Mouse (Mus musculus) neural tube, embryonic 11.5 days (tissue): ENCODE results near the gene Pcbp3. TPM values are rescaled to one million over a fixed set of nuclear protein-coding genes. Genes with fewer than 3 reads are reported as not detected.

Experiments
- ATAC-seq: fragments of 200-750 bp; cut with Nextera tagmentation; 2 replicates; pipeline ENCODE4 v1.8.0; 2017; ENCODE audit warnings: moderate number of reproducible peaks, mild to moderate bottlenecking, moderate TSS enrichment, moderate library complexity; ENCODE audit not compliant: insufficient read depth, low FRiP score, low TSS enrichment
- DNase-seq: peaks from one replicate; pipeline ENCODE4 v3.0.0-alpha.2; 2015; ENCODE audit warnings: low spot score
- H3K27ac ChIP-seq: fragments of 300-500 bp; sonication (generic); 2 replicates; pipeline ENCODE4 v1.5.1; 2014; ENCODE audit warnings: low read depth, mild to moderate bottlenecking, low read length
- H3K27me3 ChIP-seq: fragments of 300-500 bp; sonication (generic); 2 replicates; pipeline ENCODE4 v1.6.1; 2014; ENCODE audit warnings: mild to moderate bottlenecking, low read length, mixed read lengths; ENCODE audit not compliant: control insufficient read depth, insufficient read depth
- H3K36me3 ChIP-seq: fragments of 300-500 bp; sonication (generic); 2 replicates; pipeline ENCODE4 v1.6.1; 2014; ENCODE audit warnings: mild to moderate bottlenecking, low read length, moderate library complexity, mixed read lengths; ENCODE audit not compliant: control insufficient read depth, insufficient read depth
- H3K4me1 ChIP-seq: fragments of 300-500 bp; sonication (generic); 2 replicates; pipeline ENCODE4 v1.6.1; 2014; ENCODE audit warnings: low read length, mixed read lengths; ENCODE audit not compliant: control insufficient read depth, insufficient read depth
- H3K4me2 ChIP-seq: fragments of 300-500 bp; sonication (generic); 2 replicates; pipeline ENCODE4 v1.6.1; 2014; ENCODE audit warnings: low read depth, mild to moderate bottlenecking, moderate library complexity
- H3K4me3 ChIP-seq: fragments of 300-500 bp; sonication (generic); 2 replicates; pipeline ENCODE4 v1.5.1; 2014; ENCODE audit warnings: low read depth, low read length
- H3K9ac ChIP-seq: fragments of 300-500 bp; sonication (generic); 2 replicates; pipeline ENCODE4 v1.6.1; 2014; ENCODE audit warnings: mild to moderate bottlenecking, low read length
- H3K9me3 ChIP-seq: fragments of 300-500 bp; sonication (generic); 2 replicates; pipeline ENCODE4 v1.6.1; 2016; ENCODE audit warnings: low read length; ENCODE audit not compliant: control insufficient read depth
- WGBS: fragments of 180-500 bp; shearing (Covaris S2); extraction: QIAGEN DNeasy Blood & Tissue Kit; methylation state at CpG from one replicate; pipeline ENCODE4 v1.1.7; 2014; 5-methylcytosine and 5-hydroxymethylcytosine counted together
- polyA plus RNA-seq: library from polyadenylated mRNA; unstranded; fragments of >200 nt; fragmentation: Nextera tagmentation; extraction: Ambion mirVana; gene quantifications from 2 replicates; pipeline ENCODE4 v1.2.1, GENCODE M21; 2014

The Pcbp3 gene
- polyA plus RNA-seq, 1 experiment from 2014 or later: 47.3 TPM

DNA sequence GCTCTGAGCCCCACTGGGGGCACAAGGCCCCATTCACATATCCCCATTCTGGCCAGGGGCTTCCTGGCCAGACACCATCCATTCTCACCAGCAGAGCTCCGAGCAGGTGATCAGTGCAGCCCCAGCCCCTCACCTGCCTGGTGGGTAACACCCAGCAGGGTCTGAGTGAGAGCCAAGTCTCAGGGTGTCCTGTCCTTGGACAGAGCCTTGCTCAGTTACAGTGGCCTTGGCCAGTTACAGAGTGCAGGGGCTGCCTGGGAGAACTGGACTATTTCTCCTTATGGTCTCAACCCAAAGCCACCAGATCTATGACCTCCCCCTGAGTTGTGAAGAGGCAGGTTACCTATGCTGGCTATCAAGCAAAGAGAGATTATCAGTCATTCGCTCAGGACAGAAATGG, 236.6 kb downstream of the Pcbp3 start:
- no peaks in the 10 kb centered on the region for H3K4me1 ChIP-seq
- H3K4me3 ChIP-seq: no peak overlapping the region
- H3K9me3 ChIP-seq: no peaks in the 10 kb centered on the region
- no peak for ATAC-seq
- no peak overlapping the region for H3K9ac ChIP-seq
- no peak for DNase-seq
- no peaks in the 10 kb centered on the region for H3K36me3 ChIP-seq
- H3K4me2 ChIP-seq: peak overlapping the region; percentile 12; the same call in 1 of the 2 replicates
- H3K27me3 ChIP-seq: no peaks in the 10 kb centered on the region
- WGBS: 86% methylated on average over 2 of the region's 2 CpGs
- H3K27ac ChIP-seq: no peak overlapping the region

DNA sequence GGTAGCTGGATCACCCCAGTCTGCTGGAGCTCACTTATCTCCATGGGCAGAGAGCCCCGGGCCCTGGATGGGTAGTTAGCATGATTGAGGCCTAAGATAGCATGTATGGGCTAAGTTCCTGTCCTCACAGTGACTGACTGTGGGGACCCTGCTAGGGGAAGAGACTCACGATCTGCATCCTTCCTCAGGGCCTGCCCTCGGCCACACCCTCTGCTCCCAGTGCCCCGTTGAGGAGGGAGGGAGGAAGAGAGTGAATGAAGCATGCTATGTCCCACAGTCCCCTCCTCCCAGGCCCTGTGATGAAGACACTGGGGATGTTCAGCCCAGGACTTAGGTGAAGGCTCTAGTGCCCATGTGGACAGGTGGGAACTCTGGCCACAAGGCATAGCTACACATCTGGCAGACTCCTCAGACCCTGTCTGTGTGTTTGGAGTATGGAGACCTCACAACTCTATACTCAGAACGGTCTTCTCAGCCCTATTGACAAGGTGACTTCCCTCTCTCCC, 237.4 kb downstream of the Pcbp3 start:
- DNase-seq (no peak), ATAC-seq (no peak)
- H3K36me3 ChIP-seq: no peaks in the 10 kb centered on the region
- no peaks in the 10 kb centered on the region for H3K9me3 ChIP-seq
- no peak overlapping the region for H3K9ac ChIP-seq
- no peak overlapping the region for H3K27ac ChIP-seq
- no peaks in the 10 kb centered on the region for H3K27me3 ChIP-seq
- no peak overlapping the region for H3K4me2 ChIP-seq
- no peaks in the 10 kb centered on the region for H3K4me1 ChIP-seq
- no peak overlapping the region for H3K4me3 ChIP-seq
- 62% methylated on average over 5 of the region's 5 CpGs for whole genome bisulfite sequencing

DNA sequence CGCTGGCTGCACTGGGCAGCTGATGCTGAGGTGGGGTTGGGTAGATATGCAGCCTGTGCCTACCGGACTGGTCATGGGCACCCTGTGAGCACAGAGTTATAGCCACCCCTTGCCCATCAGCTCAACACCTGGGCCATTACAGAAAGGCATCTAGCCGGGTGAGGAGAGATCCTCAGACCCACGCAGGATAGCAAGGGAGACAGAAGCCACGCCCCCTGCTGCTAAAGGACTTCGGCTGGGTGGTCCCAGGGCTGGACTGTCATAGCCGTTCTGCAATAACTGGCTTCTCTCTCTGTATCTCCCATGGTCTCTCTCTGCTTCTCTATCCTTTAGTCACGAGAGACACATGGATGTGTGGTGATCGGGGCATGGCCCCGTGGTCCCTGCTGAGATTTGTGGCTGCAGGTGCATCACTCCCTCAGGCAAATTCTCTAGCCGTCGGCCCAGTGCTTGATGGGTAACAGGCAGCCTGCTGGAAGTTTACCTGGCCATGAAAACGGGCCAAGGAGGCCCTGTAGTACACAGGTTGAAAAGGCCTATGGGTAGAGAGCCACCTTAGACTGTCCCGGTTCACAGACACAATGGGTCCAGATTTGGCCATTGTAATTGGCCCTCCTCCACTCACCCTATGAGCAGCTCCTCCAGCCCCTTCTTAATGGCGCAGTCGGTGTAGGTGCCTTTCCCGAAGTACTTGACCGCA, 238.8 kb downstream of the Pcbp3 start:
- DNase-seq: no peak
- H3K4me1 ChIP-seq: no peaks in the 10 kb centered on the region
- WGBS: 90% methylated on average over 18 of the region's 18 CpGs

DNA sequence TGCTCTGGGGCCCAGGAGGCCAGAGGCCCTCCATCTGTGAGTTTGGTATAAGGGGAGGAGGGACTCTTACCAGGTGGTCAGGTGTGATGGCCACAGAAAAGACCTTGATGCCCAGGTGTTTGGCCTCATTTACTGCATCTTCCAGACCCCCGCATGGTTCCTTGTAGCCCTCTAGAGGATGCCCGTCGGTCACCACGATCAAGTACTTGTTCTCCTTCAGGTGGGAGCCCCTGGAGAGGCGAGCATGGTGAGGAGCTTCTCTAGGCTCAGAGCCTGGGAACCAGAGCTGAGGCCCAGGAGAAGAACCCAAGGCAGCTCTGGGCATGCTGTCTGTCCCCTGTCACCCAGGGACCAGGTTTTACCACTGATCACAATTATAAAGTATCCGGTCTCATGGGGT, 239.9 kb downstream of the Pcbp3 start:
- 91% methylated on average over 6 of the region's 6 CpGs for WGBS
- H3K4me3 ChIP-seq: no peak overlapping the region
- H3K4me1 ChIP-seq: no peaks in the 10 kb centered on the region
- DNase-seq (no peak), ATAC-seq (no peak)
- H3K27me3 ChIP-seq: no peaks in the 10 kb centered on the region
- no peaks in the 10 kb centered on the region for H3K9me3 ChIP-seq
- no peaks in the 10 kb centered on the region for H3K36me3 ChIP-seq
- no peak overlapping the region for H3K9ac ChIP-seq
- H3K4me2 ChIP-seq: no peak overlapping the region
- no peak overlapping the region for H3K27ac ChIP-seq

More for the DNA sequence above, 238.8 kb downstream of the Pcbp3 start:
- H3K36me3 ChIP-seq: no peaks in the 10 kb centered on the region
- no peak overlapping the region for H3K27ac ChIP-seq
- no peaks in the 10 kb centered on the region for H3K27me3 ChIP-seq
- H3K9ac ChIP-seq: no peak overlapping the region
- no peak overlapping the region for H3K4me3 ChIP-seq
- H3K9me3 ChIP-seq: no peaks in the 10 kb centered on the region
- H3K4me2 ChIP-seq: no peak overlapping the region
- ATAC-seq: no peak

DNA sequence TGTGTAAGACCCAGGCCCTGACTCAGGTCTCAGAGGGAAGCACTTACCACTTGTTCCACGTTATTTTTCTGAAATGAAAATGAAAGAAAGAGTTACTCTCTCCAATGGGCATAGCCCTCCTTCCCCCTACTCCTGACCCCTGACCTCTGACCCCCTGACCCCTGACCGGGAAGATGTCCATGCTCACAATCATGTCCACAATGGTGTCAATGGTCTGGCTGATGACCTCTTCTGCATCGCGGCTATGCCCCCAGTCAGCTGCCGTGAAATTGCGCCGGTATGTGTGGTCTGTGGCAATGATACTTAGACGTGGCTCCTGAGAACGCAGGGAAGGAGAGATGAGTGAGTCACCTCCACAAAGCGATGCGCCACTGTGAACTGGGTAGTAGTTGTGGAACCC, 240.5 kb downstream of the Pcbp3 start:
- Histone ChIP-seq H3K9ac (no peak overlapping the region), H3K4me1 (no peaks in the 10 kb centered on the region), H3K4me2 (no peak overlapping the region), H3K9me3 (no peaks in the 10 kb centered on the region), H3K27me3 (no peaks in the 10 kb centered on the region), H3K27ac (no peak overlapping the region), H3K36me3 (no peaks in the 10 kb centered on the region), H3K4me3 (no peak overlapping the region)
- DNase-seq (no peak), ATAC-seq (no peak)
- WGBS: 87% methylated on average over 11 of the region's 11 CpGs

DNA sequence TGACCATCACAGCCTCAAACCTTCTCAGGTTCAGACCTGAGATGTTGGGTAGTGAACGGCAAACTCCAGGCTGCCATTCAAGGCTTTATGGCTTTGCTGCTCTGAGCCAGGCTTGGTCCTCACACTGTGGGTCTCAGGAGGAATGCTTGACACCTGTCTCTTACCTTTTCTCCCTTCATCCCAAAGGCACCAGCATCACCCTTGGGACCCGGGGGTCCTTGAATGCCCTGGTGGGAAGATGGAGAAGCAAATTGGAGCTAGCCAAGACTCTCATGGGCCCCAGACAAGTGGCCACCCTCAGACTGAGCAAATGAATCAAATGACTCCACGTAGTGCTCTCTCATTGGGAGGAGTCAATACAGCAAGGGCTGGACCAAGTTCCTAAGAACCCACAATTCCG, 244.1 kb downstream of the Pcbp3 start:
- 88% methylated on average over 4 of the region's 4 CpGs for WGBS
- H3K4me1 ChIP-seq: no peaks in the 10 kb centered on the region

DNA sequence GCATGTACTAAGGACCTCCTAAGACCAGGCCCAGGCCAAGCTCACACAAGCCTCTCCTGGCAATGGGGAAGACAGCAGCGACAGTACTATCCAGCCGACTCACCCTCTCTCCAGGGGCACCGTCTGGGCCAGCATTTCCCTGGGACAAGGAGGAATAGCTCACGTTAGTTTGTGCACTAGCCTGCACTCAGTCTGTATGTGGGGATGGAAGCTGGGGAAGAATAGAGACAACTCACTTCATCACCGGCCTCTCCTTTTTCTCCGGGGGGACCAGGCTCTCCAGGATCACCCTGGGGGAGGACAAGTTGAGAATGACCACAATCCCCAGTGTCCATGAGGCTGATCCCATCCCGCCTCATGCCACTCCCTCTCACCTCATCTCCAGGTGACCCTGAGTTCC, 244.7 kb downstream of the Pcbp3 start:
- WGBS: 90% methylated on average over 7 of the region's 7 CpGs
- Histone ChIP-seq H3K4me1 (no peaks in the 10 kb centered on the region), H3K27me3 (no peaks in the 10 kb centered on the region), H3K4me3 (no peak overlapping the region), H3K4me2 (no peak overlapping the region), H3K9ac (no peak overlapping the region), H3K36me3 (no peaks in the 10 kb centered on the region), H3K27ac (no peak overlapping the region), H3K9me3 (no peaks in the 10 kb centered on the region)
- ATAC-seq: no peak
- DNase-seq: no peak

More for the DNA sequence above, 244.1 kb downstream of the Pcbp3 start:
- H3K9ac ChIP-seq: no peak overlapping the region
- H3K36me3 ChIP-seq: no peaks in the 10 kb centered on the region
- H3K4me2 ChIP-seq: no peak overlapping the region
- H3K9me3 ChIP-seq: no peaks in the 10 kb centered on the region
- DNase-seq: no peak
- no peak overlapping the region for H3K27ac ChIP-seq
- ATAC-seq: no peak
- H3K4me3 ChIP-seq: no peak overlapping the region
- H3K27me3 ChIP-seq: no peaks in the 10 kb centered on the region

DNA sequence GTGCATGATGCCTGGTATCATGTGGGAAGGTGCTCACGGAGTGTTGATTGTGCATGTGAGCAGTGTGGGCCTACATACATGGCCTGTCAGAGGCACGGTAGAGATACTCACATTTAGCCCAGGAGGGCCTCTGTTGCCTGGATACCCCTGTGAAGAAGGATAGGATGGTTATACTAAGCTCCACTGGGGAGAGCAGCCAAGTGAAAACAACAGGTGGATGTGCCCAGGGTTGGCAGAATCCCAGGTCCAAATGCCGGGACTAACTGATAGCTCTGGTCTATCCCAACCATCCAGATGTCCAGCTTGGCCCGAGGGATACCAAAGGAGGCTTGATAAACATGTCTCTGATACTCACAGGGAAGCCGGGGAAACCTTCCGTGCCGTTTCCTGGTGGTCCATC, 247.4 kb downstream of the Pcbp3 start:
- Histone ChIP-seq H3K4me3 (no peak overlapping the region), H3K36me3 (no peaks in the 10 kb centered on the region), H3K27ac (no peak overlapping the region), H3K4me1 (no peaks in the 10 kb centered on the region), H3K9me3 (no peaks in the 10 kb centered on the region), H3K4me2 (no peak overlapping the region), H3K27me3 (no peaks in the 10 kb centered on the region), H3K9ac (no peak overlapping the region)
- WGBS: 77% methylated on average over 7 of the region's 7 CpGs
- ATAC-seq: no peak
- no peak for DNase-seq

DNA sequence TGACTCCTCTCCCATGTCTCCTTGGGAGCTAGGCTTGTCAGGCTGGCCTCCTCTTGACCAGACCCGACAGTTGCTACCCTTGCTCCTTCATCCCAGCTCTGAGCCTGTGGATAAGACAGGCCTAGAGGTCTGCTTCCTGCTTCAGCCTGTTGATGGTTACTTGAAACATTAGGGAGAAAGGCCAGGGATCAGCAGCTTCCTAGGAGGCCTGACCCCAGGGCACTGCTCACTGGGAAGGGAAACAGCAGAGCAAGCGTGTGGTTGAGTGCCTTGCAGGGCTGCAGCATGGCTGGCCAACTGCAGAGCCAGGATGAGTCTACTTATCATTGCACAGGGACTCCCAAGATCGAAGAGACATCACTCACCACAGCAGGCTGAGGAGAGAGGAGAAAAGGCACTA, 249.2 kb downstream of the Pcbp3 start:
- WGBS: 77% methylated on average over 3 of the region's 3 CpGs
- no peaks in the 10 kb centered on the region for H3K27me3 ChIP-seq
- no peaks in the 10 kb centered on the region for H3K36me3 ChIP-seq
- no peaks in the 10 kb centered on the region for H3K9me3 ChIP-seq
- no peak overlapping the region for H3K27ac ChIP-seq
- ATAC-seq (no peak), DNase-seq (no peak)
- H3K4me2 ChIP-seq: no peak overlapping the region
- H3K4me1 ChIP-seq: no peaks in the 10 kb centered on the region
- H3K9ac ChIP-seq: no peak overlapping the region
- H3K4me3 ChIP-seq: no peak overlapping the region
